Mouse (Mus musculus) testis, adult 2 months (tissue): ENCODE results near the gene Zbtb41.

Experiments
- CTCF ChIP-seq: fragments of 200-500 bp; IDR thresholded peaks from 2 replicates; pipeline ENCODE4 v1.5.1; 2012; ENCODE audit warnings: low read depth, mild to moderate bottlenecking, inconsistent platforms, low read length, moderate library complexity; ENCODE audit not compliant: control insufficient read depth, insufficient read depth, insufficient replicate concordance
- POLR2A ChIP-seq: fragments of 200-500 bp; IDR thresholded peaks from 2 replicates; pipeline ENCODE4 v1.6.1; 2012; ENCODE audit warnings: low read depth, mild to moderate bottlenecking, inconsistent platforms, low read length, moderate library complexity; ENCODE audit not compliant: control insufficient read depth

- TF ChIP-seq POLR2A (no peak), CTCF (no peak)
Observed at GRCm38 (mm10) chr1:139480246-139480645, 58.2 kb downstream of the Zbtb41 start.
